ENCODE assay signal across 11 mouse cellular contexts in genomic region chr7:19210010-19210409, GRCm38 (mm10). TPM values are rescaled to one million over a fixed set of nuclear protein-coding genes. Genes with fewer than 3 reads are reported as not detected.
DNase-seq lines count a peak whose midpoint lies in the region; ATAC-seq and TF ChIP-seq lines count a peak whose summit lies in the region.
"Had no signal": no experiment of that assay in that cellular context is flagged by ENCODE, and none has a peak within 500 bp of the region (broad histone marks: within the 10 kb centered on the region; RNA-seq: fewer than 3 reads in every experiment).

No protein-coding gene starts in this region.

- H3K27ac ChIP-seq in cerebellum, adult 2 months (ENCODE audit: insufficient read depth, low read length), result no peak overlapping the region
- H3K27ac ChIP-seq in liver, adult 2 months (replicated peaks; ENCODE audit: insufficient read depth, low read depth, low read length), result no peak overlapping the region
- H3K27ac ChIP-seq in liver, embryonic 11.5 days (ENCODE audit: low read depth, low read length), result no peak overlapping the region
- H3K27ac ChIP-seq: heart, embryonic 13.5 days; intestine, embryonic 15.5 days had no signal

- DNase-seq in cerebellum, adult 2 months, result no peak
- DNase-seq in cerebellum, adult 18-20 months, result no peak
- no peak for DNase-seq in liver, adult 2 months (ENCODE audit: extremely low read depth, low read depth, low spot score)
- DNase-seq in liver, embryonic 11.5 days (ENCODE audit: low spot score), result no peak
- DNase-seq in G1E (ENCODE audit: low spot score), result no peak
- DNase-seq in retina, postnatal 1 day, result peak; percentile 29
- DNase-seq in c-Kit-positive CD71-positive TER-119-positive erythroid progenitor cells, embryonic 14.5 days (ENCODE audit: low spot score), result no peak

- no peak overlapping the region for H3K4me3 ChIP-seq in cerebellum, adult 2 months (replicated peaks; ENCODE audit: insufficient read depth, low read depth, low read length)
- no peak overlapping the region for H3K4me3 ChIP-seq in liver, adult 2 months (ENCODE audit: insufficient read depth, low read depth, low read length)
- no peak overlapping the region for H3K4me3 ChIP-seq in liver, embryonic 11.5 days (ENCODE audit: low read depth, low read length)
- H3K4me3 ChIP-seq in G1E (ENCODE audit: low read depth, low read length), result no peak overlapping the region
- H3K4me3 ChIP-seq: erythroblast, embryonic 14.5 days; heart, embryonic 13.5 days; intestine, embryonic 15.5 days had no signal

- TF ChIP-seq POLR2A in cerebellum, adult 2 months (IDR thresholded peaks at IDR 0.05; ENCODE audit: borderline replicate concordance, insufficient read depth, low read length), result no peak
- no peak for TF ChIP-seq POLR2A in liver, adult 2 months (IDR thresholded peaks at IDR 0.05; ENCODE audit: extremely low read depth, insufficient read depth, low read length)

- no peaks in the 10 kb centered on the region for H3K79me2 ChIP-seq in liver, adult 2 months (ENCODE audit: control insufficient read depth, insufficient read depth, low read length)

- no peak overlapping the region for H3K9ac ChIP-seq in liver, adult 2 months (ENCODE audit: low read depth, low read length)
- H3K9ac ChIP-seq in liver, embryonic 11.5 days (ENCODE audit: low read depth, low read length), result no peak overlapping the region
- H3K9ac ChIP-seq: heart, embryonic 13.5 days; intestine, embryonic 15.5 days had no signal

- TF ChIP-seq CTCF in cerebellum, adult 2 months (IDR thresholded peaks at IDR 0.05; ENCODE audit: borderline replicate concordance, insufficient read depth, low read depth, low read length), result peak; percentile 6; the same call in 1 of the 2 replicates
- peak; percentile 33; the same call in 1 of the 2 replicates for TF ChIP-seq CTCF in liver, adult 2 months (IDR thresholded peaks at IDR 0.05; ENCODE audit: low read depth, low read length)
- 0 out of 2 replicates have a peak, but pooled peaks have one; percentile 17 for TF ChIP-seq CTCF in G1E (IDR thresholded peaks at IDR 0.05; ENCODE audit: low read depth, low read length)

- H3K9me3 ChIP-seq in liver, embryonic 11.5 days (ENCODE audit: control insufficient read depth, low read length), result no peaks in the 10 kb centered on the region; the same call in 1 of the 2 replicates
- peaks cover 6% of the 10 kb centered on the region for H3K9me3 ChIP-seq in G1E (replicated peaks)
- H3K9me3 ChIP-seq: heart, embryonic 13.5 days; intestine, embryonic 15.5 days had no signal

- no peaks in the 10 kb centered on the region for H3K27me3 ChIP-seq in cerebellum, adult 2 months (ENCODE audit: control insufficient read depth, insufficient read depth, low read length)
- no peaks in the 10 kb centered on the region for H3K27me3 ChIP-seq in liver, adult 2 months (ENCODE audit: control insufficient read depth, insufficient read depth, low read length)
- peaks cover 14% of the 10 kb centered on the region for H3K27me3 ChIP-seq in liver, embryonic 11.5 days (replicated peaks; ENCODE audit: control insufficient read depth, insufficient read depth, low read length)
- peaks cover 26% of the 10 kb centered on the region for H3K27me3 ChIP-seq in G1E (ENCODE audit: insufficient read depth, low read length)
- H3K27me3 ChIP-seq: intestine, embryonic 15.5 days had no signal

- no peak for ATAC-seq in liver, embryonic 11.5 days (replicated peaks; ENCODE audit: low FRiP score)
- ATAC-seq in G1E (ENCODE audit: extremely low read depth, insufficient number of reproducible peaks, low FRiP score, poor library complexity, severe bottlenecking), result no peak
- ATAC-seq in monocyte, adult 5-6 weeks (replicated peaks; ENCODE audit: insufficient number of reproducible peaks, low FRiP score, low TSS enrichment, poor library complexity, severe bottlenecking), result no peak
- ATAC-seq: intestine, embryonic 15.5 days had no signal

- 92% methylated on average over 5 of the region's 5 CpGs for WGBS in cerebellum, adult 2 months
- WGBS in liver, adult 2 months, result 91% methylated on average over 5 of the region's 5 CpGs
- 81% methylated on average over 5 of the region's 5 CpGs for WGBS in liver, embryonic 11.5 days

- no peaks in the 10 kb centered on the region; the same call in 1 of the 2 replicates for H3K4me1 ChIP-seq in cerebellum, adult 2 months (ENCODE audit: control insufficient read depth, insufficient read depth, low read length)
- no peaks in the 10 kb centered on the region; the same call in 1 of the 2 replicates for H3K4me1 ChIP-seq in liver, adult 2 months (ENCODE audit: control insufficient read depth, insufficient read depth, low read length)
- H3K4me1 ChIP-seq in liver, embryonic 11.5 days (replicated peaks; ENCODE audit: control insufficient read depth, insufficient read depth, low read length), result no peaks in the 10 kb centered on the region
- H3K4me1 ChIP-seq in G1E (ENCODE audit: insufficient read depth, low read depth, low read length), result peaks cover 10% of the 10 kb centered on the region

- no peaks in the 10 kb centered on the region for H3K36me3 ChIP-seq in liver, adult 2 months (ENCODE audit: control insufficient read depth, insufficient read depth, low read length)
- no peaks in the 10 kb centered on the region for H3K36me3 ChIP-seq in liver, embryonic 11.5 days (ENCODE audit: control insufficient read depth, insufficient read depth, low read length)
- H3K36me3 ChIP-seq in G1E (replicated peaks), result peaks cover 10% of the 10 kb centered on the region

- no peak overlapping the region for H3K4me2 ChIP-seq in liver, embryonic 11.5 days
- H3K4me2 ChIP-seq: heart, embryonic 13.5 days; intestine, embryonic 15.5 days had no signal

RNA-seq across cellular contexts. Expression of gene Gpr4, which starts 2.3 kb away (rescaled TPM):
- polyA plus RNA-seq in cerebellum, adult 2 months (2012; rRNA removed), result 4.3 and 5.1 TPM in 2 replicates
- total RNA-seq in liver, adult 2 months (2014; rRNA removed), result 0.09 and 0.40 TPM in 2 replicates
- 1.8 and 2.7 TPM in 2 replicates for polyA plus RNA-seq in liver, adult 2 months (2012; rRNA removed)
- 1.4 and 1.9 TPM in 2 replicates for polyA plus RNA-seq in liver, embryonic 11.5 days (2014; fragmentation: Nextera tagmentation; extraction: Ambion mirVana)
- total RNA-seq in G1E (2014; fragmentation: Nextera tagmentation) (0.30 TPM in 1 of 2 replicates, not detected in the other), G1E (2017) (0.11 and 0.12 TPM in 2 replicates)
- 0.06 and 0.16 TPM in 2 replicates for polyA plus RNA-seq in G1E (2012)
- total RNA-seq in monocyte, adult 5-6 weeks (2017), result 0.19 to 0.32 TPM in 2 of 3 replicates, not detected in the other
- polyA plus RNA-seq: erythroblast, embryonic 14.5 days had no signal

RNA-seq across cellular contexts. Expression of gene Opa3, which starts 18.1 kb away (rescaled TPM):
- polyA plus RNA-seq in cerebellum, adult 2 months (2012; rRNA removed), result 39.1 and 40.1 TPM in 2 replicates
- total RNA-seq in liver, adult 2 months (2014; rRNA removed), result 12.9 and 16.0 TPM in 2 replicates
- 34.1 and 40.4 TPM in 2 replicates for polyA plus RNA-seq in liver, adult 2 months (2012; rRNA removed)
- 31.6 and 33.9 TPM in 2 replicates for polyA plus RNA-seq in liver, embryonic 11.5 days (2014; fragmentation: Nextera tagmentation; extraction: Ambion mirVana)
- total RNA-seq in G1E (2014; fragmentation: Nextera tagmentation), result 13.8 and 14.2 TPM in 2 replicates
- 14.8 and 15.2 TPM in 2 replicates for total RNA-seq in G1E (2017)
- polyA plus RNA-seq in G1E (2012), result 7.7 and 8.4 TPM in 2 replicates
- total RNA-seq in monocyte, adult 5-6 weeks (2017), result 11.5 to 32.0 TPM (median 14.7 TPM) in 3 replicates

RNA-seq across cellular contexts. Expression of gene Eml2, which starts 33.8 kb away (rescaled TPM):
- polyA plus RNA-seq in cerebellum, adult 2 months (2012; rRNA removed), result 148 and 176 TPM in 2 replicates
- 9.8 and 11.1 TPM in 2 replicates for total RNA-seq in liver, adult 2 months (2014; rRNA removed)
- 9.7 and 12.2 TPM in 2 replicates for polyA plus RNA-seq in liver, adult 2 months (2012; rRNA removed)
- 2.7 and 3.8 TPM in 2 replicates for polyA plus RNA-seq in liver, embryonic 11.5 days (2014; fragmentation: Nextera tagmentation; extraction: Ambion mirVana)
- total RNA-seq in G1E (2014; fragmentation: Nextera tagmentation) (13.6 and 19.0 TPM in 2 replicates), G1E (2017) (14.3 and 15.1 TPM in 2 replicates)
- polyA plus RNA-seq in G1E (2012), result 25.4 and 27.2 TPM in 2 replicates
- total RNA-seq in monocyte, adult 5-6 weeks (2017), result 9.4 to 12.2 TPM (median 9.9 TPM) in 3 replicates

RNA-seq across cellular contexts. Expression of gene Gipr, which starts 44.1 kb away (rescaled TPM):
- 1.9 and 2.6 TPM in 2 replicates for polyA plus RNA-seq in cerebellum, adult 2 months (2012; rRNA removed)
- not detected in 2 replicates for total RNA-seq in liver, adult 2 months (2014; rRNA removed)
- polyA plus RNA-seq in liver, adult 2 months (2012; rRNA removed), result not detected in 2 replicates
- polyA plus RNA-seq in liver, embryonic 11.5 days (2014; fragmentation: Nextera tagmentation; extraction: Ambion mirVana), result 0.69 and 0.73 TPM in 2 replicates
- 7.0 and 10.7 TPM in 2 replicates for total RNA-seq in G1E (2014; fragmentation: Nextera tagmentation)
- total RNA-seq in G1E (2017), result 6.5 and 6.8 TPM in 2 replicates
- 7.1 and 7.7 TPM in 2 replicates for polyA plus RNA-seq in G1E (2012)
- total RNA-seq in monocyte, adult 5-6 weeks (2017), result not detected in 3 replicates
- polyA plus RNA-seq: erythroblast, embryonic 14.5 days had no signal
